Comparison of ENCODE assay signal across 18 mouse cellular contexts in the genomic region with DNA sequence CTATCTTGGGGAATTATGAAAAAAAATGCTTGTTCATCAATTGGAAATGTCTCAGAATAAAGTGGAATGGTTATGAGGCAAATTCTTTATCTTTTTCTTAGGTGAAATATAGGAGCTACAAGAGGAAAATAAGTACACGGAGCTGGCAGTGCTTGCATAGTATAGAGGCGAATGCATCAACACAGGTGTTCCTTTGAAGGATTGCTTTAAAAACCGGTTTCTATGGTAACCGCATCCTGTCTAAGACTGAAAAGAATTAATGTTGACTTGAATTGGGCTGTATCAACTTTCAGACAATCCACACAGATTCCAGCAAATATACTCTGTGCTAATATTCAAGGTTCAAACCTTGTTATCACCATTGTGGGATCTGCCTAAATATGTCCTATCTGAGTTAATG.
"Had no signal": no experiment of that assay in that cellular context is flagged by ENCODE, and none has a peak within 500 bp of the region (broad histone marks: within the 10 kb centered on the region; RNA-seq: fewer than 3 reads in every experiment).

No protein-coding gene starts in this region.

- H3K27me3 ChIP-seq: limb, embryonic 13.5 days; liver, embryonic 12.5 days; liver, embryonic 15.5 days; lung, embryonic 15.5 days; midbrain, embryonic 12.5 days had no signal

- H3K27ac ChIP-seq: layer of hippocampus, adult 2 months; limb, embryonic 10.5 days; limb, embryonic 13.5 days; liver, embryonic 12.5 days; liver, embryonic 15.5 days; lung, embryonic 15.5 days; midbrain, embryonic 12.5 days had no signal

- H3K9me3 ChIP-seq: limb, embryonic 10.5 days; limb, embryonic 13.5 days; liver, embryonic 12.5 days; liver, embryonic 15.5 days; lung, embryonic 15.5 days; midbrain, embryonic 12.5 days had no signal

- H3K9ac ChIP-seq: limb, embryonic 13.5 days; liver, embryonic 12.5 days; liver, embryonic 15.5 days; lung, embryonic 15.5 days; midbrain, embryonic 12.5 days had no signal

- H3K4me2 ChIP-seq: limb, embryonic 13.5 days; liver, embryonic 12.5 days; liver, embryonic 15.5 days; lung, embryonic 15.5 days; midbrain, embryonic 12.5 days had no signal

- DNase-seq: kidney, adult 18-20 months; kidney, adult 9 months; kidney, postnatal 25 days; layer of hippocampus, adult 9-11 months; liver; lung, adult 18-20 months; lung, postnatal 10 days; lung, postnatal 4 days; thymus, adult 18-20 months; thymus, postnatal 14 days; thymus, postnatal 4 days had no signal

- H3K36me3 ChIP-seq: limb, embryonic 10.5 days; limb, embryonic 13.5 days; liver, embryonic 12.5 days; liver, embryonic 15.5 days; lung, embryonic 15.5 days; midbrain, embryonic 12.5 days had no signal

- ATAC-seq: liver, embryonic 12.5 days had no signal

- H3K4me1 ChIP-seq: liver, embryonic 12.5 days; liver, embryonic 15.5 days; lung, embryonic 15.5 days had no signal

- H3K4me3 ChIP-seq: layer of hippocampus, adult 2 months; limb, embryonic 10.5 days; limb, embryonic 13.5 days; liver, embryonic 12.5 days; liver, embryonic 15.5 days; lung, embryonic 15.5 days; midbrain, embryonic 12.5 days had no signal
